Mouse (Mus musculus): ENCODE measurements around the gene Mest.

GRCm38 (mm10) chr6:30676506-30676905 lies 46.8 kb upstream of the Mest start:
- TF ChIP-seq CTCF (IDR thresholded peaks at IDR 0.05; ENCODE audit: low read depth) (no peak), EP300 (IDR thresholded peaks at IDR 0.05; ENCODE audit: low read depth) (no peak)

Measured in heart, postnatal 0 days (tissue).